Mouse (Mus musculus) limb, embryonic 14.5 days (tissue): ENCODE measurements around the gene Olfr819. TPM values are rescaled to one million over a fixed set of nuclear protein-coding genes. Genes with fewer than 3 reads are reported as not detected.
"Not testable (repeated sequence)": the region's sequence is repeated elsewhere in the genome, so short reads cannot be mapped to it uniquely, and the experiment has no call there.

Experiments
- ATAC-seq: fragments of 200-750 bp; cut with Nextera tagmentation; 2 replicates; pipeline ENCODE4 v1.8.0; 2017; ENCODE audit warnings: low read depth, moderate number of reproducible peaks, moderate TSS enrichment; ENCODE audit not compliant: low FRiP score
- DNase-seq: peaks from one replicate; pipeline ENCODE4 v3.0.0-alpha.2; 2015; ENCODE audit warnings: low spot score
- H3K27ac ChIP-seq: fragments of 300-500 bp; sonication (generic); replicated peaks from 2 replicates; pipeline ENCODE4 v1.5.1; 2014; ENCODE audit warnings: low read depth, mild to moderate bottlenecking, low read length, moderate library complexity, mixed read lengths
- H3K27me3 ChIP-seq: fragments of 300-500 bp; sonication (generic); 2 replicates; pipeline ENCODE4 v1.6.1; 2014; ENCODE audit warnings: low read length, mixed read lengths; ENCODE audit not compliant: control insufficient read depth, insufficient read depth
- H3K36me3 ChIP-seq: fragments of 300-500 bp; sonication (generic); 2 replicates; pipeline ENCODE4 v1.6.1; 2014; ENCODE audit warnings: mild to moderate bottlenecking, low read length, moderate library complexity, mixed read lengths; ENCODE audit not compliant: control insufficient read depth, insufficient read depth
- H3K4me1 ChIP-seq: fragments of 300-500 bp; sonication (generic); 2 replicates; pipeline ENCODE4 v1.6.1; 2014; ENCODE audit warnings: antibody characterized with exemption, low read length, mixed read lengths; ENCODE audit not compliant: control insufficient read depth, insufficient read depth
- H3K4me2 ChIP-seq: fragments of 300-500 bp; sonication (generic); replicated peaks from 2 replicates; pipeline ENCODE4 v1.6.1; 2014; ENCODE audit warnings: low read depth, mild to moderate bottlenecking, low read length, moderate library complexity; ENCODE audit not compliant: severe bottlenecking
- H3K4me3 ChIP-seq: fragments of 300-500 bp; sonication (generic); replicated peaks from 2 replicates; pipeline ENCODE4 v1.5.1; 2014; ENCODE audit warnings: low read length
- H3K9ac ChIP-seq: fragments of 300-500 bp; sonication (generic); 2 replicates; pipeline ENCODE4 v1.6.1; 2014; ENCODE audit warnings: mild to moderate bottlenecking, low read depth, low read length, moderate library complexity; ENCODE audit not compliant: severe bottlenecking
- H3K9me3 ChIP-seq: fragments of 300-500 bp; sonication (generic); 2 replicates; pipeline ENCODE4 v1.6.1; 2016; ENCODE audit warnings: low read length; ENCODE audit not compliant: control insufficient read depth
- POLR2A ChIP-seq: fragments of 200-500 bp; IDR thresholded peaks from 2 replicates; pipeline ENCODE4 v1.8.0; 2012; ENCODE audit warnings: inconsistent platforms, mild to moderate bottlenecking, moderate library complexity, borderline replicate concordance; ENCODE audit not compliant: insufficient read depth, insufficient read length; ENCODE audit errors: extremely low read depth
- WGBS: fragments of 180-500 bp; shearing (Covaris S2); extraction: QIAGEN DNeasy Blood & Tissue Kit; methylation state at CpG from one replicate; pipeline ENCODE4 v1.1.7; 2014; 5-methylcytosine and 5-hydroxymethylcytosine counted together
- polyA plus RNA-seq, 2 experiments: library from polyadenylated mRNA; depleted of rRNA in 1 of 2; stranded (reverse) in 1 of 2; unstranded in 1 of 2; fragments of >200 nt; fragmentation: Nextera tagmentation in 1 of 2; extraction: Ambion mirVana in 1 of 2; gene quantifications; 2 replicates each; pipeline versions ENCODE4 v1.2.1 to v1.2.3; 2012 to 2014

Olfr819 gene
- polyA plus RNA-seq (2012; rRNA removed): not detected in 2 replicates
- polyA plus RNA-seq (2014; fragmentation: Nextera tagmentation; extraction: Ambion mirVana): not detected in 2 replicates

DNA sequence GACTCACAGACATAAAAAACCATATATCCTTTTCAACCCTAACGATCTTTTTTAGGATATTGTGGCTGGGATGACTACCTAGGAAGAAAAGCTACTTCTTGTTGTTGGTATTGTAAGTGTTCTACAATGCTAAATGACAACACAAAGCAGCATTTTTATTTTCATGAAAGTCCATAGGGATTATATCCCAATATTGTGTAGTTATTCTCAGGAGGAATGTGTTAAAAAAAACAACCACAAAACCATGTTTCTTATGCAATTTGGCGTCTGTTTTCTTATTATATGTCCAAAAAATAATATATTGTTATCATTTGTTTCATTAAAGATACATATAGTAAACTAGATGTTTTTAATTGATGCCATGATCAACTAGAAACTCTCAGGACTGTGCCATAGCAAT lies at the start of gene Olfr819:
Gene Olfr819 (minus strand): TSS at position 101 of the 400 bp plus-strand sequence.
- ATAC-seq: not testable (repeated sequence)

DNA sequence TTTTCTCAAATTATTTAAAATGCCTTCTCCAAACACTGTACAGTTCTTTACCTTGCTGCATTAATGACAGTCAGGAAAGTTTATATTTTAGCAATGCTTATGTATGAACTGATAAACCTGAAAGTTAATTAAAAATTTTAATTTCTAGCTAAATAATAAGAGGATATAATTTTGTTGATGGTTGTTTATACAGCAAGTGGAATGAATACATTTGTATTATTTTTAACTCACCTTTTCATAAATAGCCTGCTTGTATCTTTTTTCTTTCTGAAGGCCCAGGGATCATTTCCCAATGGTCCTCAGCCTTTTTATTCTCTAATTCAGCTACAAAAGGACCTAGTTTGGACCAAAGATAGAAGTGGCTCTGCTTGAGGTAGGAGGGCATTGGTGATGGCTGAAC lies 45.3 kb upstream of the Olfr819 start, which contains the start of gene Olfr820:
Gene Olfr820 (plus strand): TSS at position 301 of the 400 bp plus-strand sequence.
- TF ChIP-seq POLR2A: no peak
- no peaks in the 10 kb centered on the region for H3K36me3 ChIP-seq
- H3K4me2 ChIP-seq: no peak within 1 kb of the TSS
- H3K9ac ChIP-seq: no peak within 1 kb of the TSS
- H3K27ac ChIP-seq: no peak within 1 kb of the TSS
- H3K4me1 ChIP-seq: no peaks in the 10 kb centered on the region
- no peaks in the 10 kb centered on the region for H3K27me3 ChIP-seq
- DNase-seq (no peak), ATAC-seq (no peak)
- no peaks in the 10 kb centered on the region for H3K9me3 ChIP-seq
- no peak within 1 kb of the TSS for H3K4me3 ChIP-seq

More for the DNA sequence above, at the start of gene Olfr819:
- H3K4me2 ChIP-seq, H3K36me3 ChIP-seq, H3K9me3 ChIP-seq, H3K4me1 ChIP-seq, H3K27me3 ChIP-seq, H3K27ac ChIP-seq, H3K4me3 ChIP-seq, H3K9ac ChIP-seq, DNase-seq: not testable (repeated sequence)
- WGBS: 73% methylated on average over 2 of the region's 2 CpGs

DNA sequence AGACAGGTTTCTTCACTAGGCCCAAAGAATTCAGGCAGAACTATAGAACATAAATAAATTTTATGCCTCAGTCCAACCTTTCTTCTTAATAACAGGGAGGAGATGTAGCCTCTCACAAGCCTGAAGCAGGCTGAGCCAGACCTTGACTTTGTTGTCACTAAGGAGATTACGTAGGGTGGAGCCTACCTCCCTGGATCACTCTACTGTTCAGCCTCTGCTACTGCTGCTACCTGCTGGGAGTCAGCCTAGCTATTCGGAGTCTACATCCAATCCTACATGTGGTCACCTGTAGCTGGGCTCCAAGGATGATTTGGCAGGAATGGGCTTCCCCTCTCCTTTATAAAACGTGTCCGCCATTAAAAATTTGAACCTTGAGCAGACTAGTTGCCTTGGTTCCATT lies 38.3 kb upstream of the Olfr819 start:
- not testable (repeated sequence) for H3K4me1 ChIP-seq, H3K36me3 ChIP-seq, H3K27me3 ChIP-seq, H3K9me3 ChIP-seq, H3K4me3 ChIP-seq, H3K9ac ChIP-seq, DNase-seq, H3K4me2 ChIP-seq, H3K27ac ChIP-seq, ATAC-seq
- WGBS: 90% methylated on average over 4 of the region's 4 CpGs

GRCm38 (mm10) chr10:130004104-130004503 lies 37.0 kb upstream of the Olfr819 start:
- DNase-seq, ATAC-seq: not testable (repeated sequence)
- WGBS: 87% methylated on average over 4 of the region's 4 CpGs

DNA sequence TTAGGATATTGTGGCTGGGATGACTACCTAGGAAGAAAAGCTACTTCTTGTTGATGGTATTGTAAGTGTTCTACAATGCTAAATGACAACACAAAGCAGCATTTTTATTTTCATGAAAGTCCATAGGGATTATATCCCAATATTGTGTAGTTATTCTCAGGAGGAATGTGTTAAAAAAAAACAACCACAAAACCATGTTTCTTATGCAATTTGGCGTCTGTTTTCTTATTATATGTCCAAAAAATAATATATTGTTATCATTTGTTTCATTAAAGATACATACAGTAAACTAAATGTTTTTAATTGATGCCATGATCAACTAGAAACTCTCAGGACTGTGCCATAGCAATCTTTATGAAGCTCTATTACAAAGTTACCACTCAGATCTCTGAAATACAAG lies 17.9 kb upstream of the Olfr819 start, which contains the start of gene Gm10310:
Gene Gm10310 (minus strand): TSS at position 101 of the 400 bp plus-strand sequence.
- not testable (repeated sequence) for ATAC-seq, H3K27me3 ChIP-seq, DNase-seq, H3K27ac ChIP-seq, H3K4me3 ChIP-seq, H3K9me3 ChIP-seq, H3K4me1 ChIP-seq, H3K9ac ChIP-seq, H3K4me2 ChIP-seq, H3K36me3 ChIP-seq
- no CpG with 5 or more reads among the region's 1 CpGs for WGBS

More at GRCm38 (mm10) chr10:130004104-130004503, 37.0 kb upstream of the Olfr819 start:
- H3K9ac ChIP-seq, H3K27me3 ChIP-seq, H3K36me3 ChIP-seq, H3K4me1 ChIP-seq, H3K4me3 ChIP-seq, H3K4me2 ChIP-seq, H3K9me3 ChIP-seq, H3K27ac ChIP-seq: not testable (repeated sequence)

- no CpG with 5 or more reads among the region's 3 CpGs for WGBS
- not testable (repeated sequence) for H3K4me1 ChIP-seq, H3K9ac ChIP-seq, H3K27ac ChIP-seq, H3K9me3 ChIP-seq, ATAC-seq, H3K27me3 ChIP-seq, H3K4me2 ChIP-seq, H3K36me3 ChIP-seq, H3K4me3 ChIP-seq, DNase-seq
Measured at GRCm38 (mm10) chr10:129981867-129982266, 14.8 kb upstream of the Olfr819 start.

DNA sequence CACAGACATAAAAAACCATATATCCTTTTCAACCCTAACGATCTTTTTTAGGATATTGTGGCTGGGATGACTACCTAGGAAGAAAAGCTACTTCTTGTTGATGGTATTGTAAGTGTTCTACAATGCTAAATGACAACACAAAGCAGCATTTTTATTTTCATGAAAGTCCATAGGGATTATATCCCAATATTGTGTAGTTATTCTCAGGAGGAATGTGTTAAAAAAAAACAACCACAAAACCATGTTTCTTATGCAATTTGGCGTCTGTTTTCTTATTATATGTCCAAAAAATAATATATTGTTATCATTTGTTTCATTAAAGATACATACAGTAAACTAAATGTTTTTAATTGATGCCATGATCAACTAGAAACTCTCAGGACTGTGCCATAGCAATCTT lies 9.0 kb upstream of the Olfr819 start, which contains the start of gene Olfr247:
Gene Olfr247 (minus strand): TSS at position 101 of the 400 bp plus-strand sequence.
- not testable (repeated sequence) for H3K4me2 ChIP-seq, H3K27me3 ChIP-seq, H3K9me3 ChIP-seq, H3K9ac ChIP-seq, H3K27ac ChIP-seq, DNase-seq, ATAC-seq, H3K4me1 ChIP-seq, H3K36me3 ChIP-seq, H3K4me3 ChIP-seq
- WGBS: no CpG with 5 or more reads among the region's 2 CpGs

DNA sequence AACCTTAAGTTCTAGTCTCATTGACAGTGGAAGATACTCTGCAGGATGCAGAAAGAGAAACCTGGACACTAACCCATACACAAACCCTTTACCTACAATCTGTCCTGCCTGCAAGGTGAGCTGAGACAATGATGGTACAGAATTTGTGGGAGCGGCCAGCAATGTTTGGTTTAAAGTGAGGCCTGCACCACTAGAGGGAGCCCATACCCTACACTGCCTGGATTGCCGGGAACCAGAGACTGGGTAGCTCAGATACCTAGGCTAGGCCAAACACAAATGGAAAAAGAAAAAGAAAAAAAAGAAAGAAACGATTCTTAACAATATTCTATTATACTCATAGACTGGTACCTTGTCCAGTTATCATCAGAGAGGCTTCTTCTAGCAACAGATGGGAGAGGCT lies 5.9 kb upstream of the Olfr819 start:
- H3K4me1 ChIP-seq, H3K27me3 ChIP-seq, H3K36me3 ChIP-seq, ATAC-seq, H3K4me2 ChIP-seq, H3K9ac ChIP-seq, H3K9me3 ChIP-seq, DNase-seq, H3K4me3 ChIP-seq, H3K27ac ChIP-seq: not testable (repeated sequence)
- WGBS: no CpG with 5 or more reads among the region's 3 CpGs
